Mouse (Mus musculus) lung, adult 2 months (tissue): Measurements from ENCODE around the gene Wdr43. TPM values are rescaled to one million over a fixed set of nuclear protein-coding genes. Genes with fewer than 3 reads are reported as not detected.

ENCODE experiments used
- DNase-seq: peaks from one replicate; pipeline ENCODE4 v3.0.0; 2022
- H3K4me1 ChIP-seq: fragments of 200-500 bp; 2 replicates; pipeline ENCODE4 v1.6.1; 2011; ENCODE audit warnings: low read length; ENCODE audit not compliant: control insufficient read depth, insufficient read depth
- H3K4me3 ChIP-seq: fragments of 200-500 bp; replicated peaks from 2 replicates; pipeline ENCODE3; 2011; ENCODE audit warnings: low read depth, mild to moderate bottlenecking, control low read depth, low read length; ENCODE audit errors: extremely low read depth
- CTCF ChIP-seq: fragments of 200-500 bp; IDR thresholded peaks from 2 replicates; pipeline ENCODE4 v1.5.1; 2011; ENCODE audit warnings: mild to moderate bottlenecking, low read length, control low read depth; ENCODE audit not compliant: insufficient read depth
- POLR2A ChIP-seq: fragments of 200-500 bp; IDR thresholded peaks from 2 replicates; pipeline ENCODE4 v1.6.1; 2011; ENCODE audit warnings: low read depth, mild to moderate bottlenecking, control low read depth, low read length, borderline replicate concordance; ENCODE audit errors: extremely low read depth
- WGBS: fragments of 180-500 bp; shearing (Covaris S2); methylation state at CpG from one replicate; pipeline ENCODE4 v1.1.7; 2018; 5-methylcytosine and 5-hydroxymethylcytosine counted together
- polyA plus RNA-seq: library from polyadenylated mRNA; depleted of rRNA; stranded (reverse); fragments of >200 nt; gene quantifications from 2 replicates; pipeline ENCODE4 v1.2.3, GENCODE M21; 2012

Wdr43 gene
- polyA plus RNA-seq, 1 experiment = 8.8 TPM

GRCm38 (mm10) chr17:71660390-71660789, 44.7 kb downstream of the Wdr43 start:
- Histone ChIP-seq H3K4me3 (no peak overlapping the region), H3K4me1 (no peaks in the 10 kb centered on the region; the same call in 1 of the 2 replicates)
- WGBS = 47% methylated on average over 1 of the region's 1 CpGs
- TF ChIP-seq CTCF = no peak
- TF ChIP-seq POLR2A = no peak
- no peak for DNase-seq

DNA sequence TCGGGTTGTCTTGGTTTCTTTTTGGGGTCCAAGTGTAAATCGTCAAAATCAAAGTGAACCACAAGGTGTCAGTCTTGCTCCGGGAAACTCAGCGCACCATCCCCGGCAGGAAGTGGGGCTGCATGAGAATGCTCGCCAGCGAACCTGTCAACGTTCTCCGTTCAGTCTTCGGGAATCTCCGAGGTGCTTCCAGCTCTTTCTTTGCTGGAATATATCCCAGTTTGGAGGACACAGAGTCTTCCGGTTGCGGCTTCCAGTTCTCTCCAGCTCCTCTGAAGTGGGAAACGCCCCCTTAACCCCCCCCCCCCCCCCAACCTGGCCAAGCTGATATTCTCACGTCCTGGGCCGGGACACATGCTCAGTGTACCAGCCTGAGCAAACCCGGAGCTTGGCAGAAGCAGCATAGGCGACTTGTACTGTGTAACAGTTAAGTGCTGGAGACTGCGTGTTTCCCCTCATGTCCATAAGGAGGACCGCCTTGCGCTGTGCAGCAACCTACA, 47.1 kb downstream of the Wdr43 start:
- Histone ChIP-seq H3K4me3 (peak overlapping the region; percentile 10), H3K4me1 (peaks cover 2% of the 10 kb centered on the region)
- TF ChIP-seq CTCF = peak; percentile 78
- no peak for TF ChIP-seq POLR2A
- 5% methylated on average over 21 of the region's 21 CpGs for WGBS
- peak; percentile 67 for DNase-seq

GRCm38 (mm10) chr17:71663491-71663890, 47.8 kb downstream of the Wdr43 start:
- no peak for TF ChIP-seq POLR2A
- no peak for TF ChIP-seq CTCF
- H3K4me1 ChIP-seq = peaks cover 2% of the 10 kb centered on the region
- DNase-seq = no peak
- H3K4me3 ChIP-seq = no peak overlapping the region
- WGBS = 72% methylated on average over 6 of the region's 6 CpGs

- WGBS = 38% methylated on average over 1 of the region's 1 CpGs
- TF ChIP-seq CTCF (no peak), POLR2A (no peak)
- no peak for DNase-seq
- peaks cover 2% of the 10 kb centered on the region for H3K4me1 ChIP-seq
- no peak overlapping the region for H3K4me3 ChIP-seq
Measured at GRCm38 (mm10) chr17:71664172-71664571, 48.5 kb downstream of the Wdr43 start.

GRCm38 (mm10) chr17:71665201-71665600, 49.5 kb downstream of the Wdr43 start:
- DNase-seq = peak; percentile 21
- Histone ChIP-seq H3K4me3 (no peak overlapping the region), H3K4me1 (peaks cover 2% of the 10 kb centered on the region)
- TF ChIP-seq POLR2A (no peak), CTCF (no peak)
- WGBS = 72% methylated on average over 4 of the region's 4 CpGs

GRCm38 (mm10) chr17:71669511-71669910, 53.8 kb downstream of the Wdr43 start:
- 62% methylated on average over 5 of the region's 5 CpGs for WGBS
- Histone ChIP-seq H3K4me3 (no peak overlapping the region), H3K4me1 (peaks cover 2% of the 10 kb centered on the region; the same call in 1 of the 2 replicates)
- 0 out of 2 replicates have a peak, but pooled peaks have one; percentile 25 for TF ChIP-seq CTCF
- TF ChIP-seq POLR2A = no peak
- DNase-seq = no peak

DNA sequence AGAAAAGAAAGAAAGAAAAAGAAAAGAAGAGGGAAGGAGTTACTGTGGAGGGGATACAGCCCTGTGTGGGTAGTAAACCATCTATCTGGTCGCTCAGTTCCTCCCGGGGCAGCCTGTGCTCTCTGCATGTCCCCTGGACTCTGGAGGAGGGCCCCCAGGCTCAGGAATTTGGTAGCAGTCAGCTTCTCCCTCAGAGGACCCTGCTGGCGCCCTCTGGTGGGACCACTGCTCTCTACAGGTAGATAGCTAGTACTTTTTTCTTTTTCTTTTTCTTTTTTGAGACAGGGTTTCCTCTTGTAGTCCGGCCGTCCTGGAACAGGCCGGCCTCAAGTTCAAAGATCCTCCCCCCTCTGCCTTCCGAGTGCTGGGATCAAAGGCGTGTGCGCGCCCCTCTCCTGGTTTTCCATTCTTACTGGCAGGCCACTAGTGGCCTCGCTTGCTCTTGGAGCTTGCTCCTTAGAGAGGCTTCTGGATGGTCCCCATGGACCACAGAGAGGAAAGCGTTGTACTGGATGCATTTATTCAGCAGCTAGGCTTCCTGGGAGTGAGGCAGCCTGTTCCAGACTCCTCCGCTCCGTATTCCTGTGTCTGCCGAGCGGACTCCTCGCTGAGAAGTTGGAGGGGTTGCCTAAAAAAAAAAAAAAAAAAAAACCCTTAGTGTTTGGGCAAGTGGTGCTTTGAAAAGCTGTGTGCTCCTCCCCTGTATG, 56.3 kb downstream of the Wdr43 start:
- 48% methylated on average over 17 of the region's 17 CpGs for WGBS
- H3K4me3 ChIP-seq = no peak overlapping the region
- peak; percentile 55 for DNase-seq
- TF ChIP-seq CTCF (peak; percentile 54), POLR2A (no peak)
- peaks cover 2% of the 10 kb centered on the region; the same call in 1 of the 2 replicates for H3K4me1 ChIP-seq

- 54% methylated on average over 9 of the region's 9 CpGs for WGBS
- DNase-seq = peak; percentile 59
- H3K4me3 ChIP-seq = no peak within 1 kb of the TSS
- no peaks in the 10 kb centered on the region; the same call in 1 of the 2 replicates for H3K4me1 ChIP-seq
- TF ChIP-seq POLR2A (no peak), CTCF (no peak)
Measured at GRCm38 (mm10) chr17:71673092-71673491, 57.4 kb downstream of the Wdr43 start, which contains the start of gene Togaram2. TSS of gene Togaram2 (plus strand) at chr17:71673261.

DNA sequence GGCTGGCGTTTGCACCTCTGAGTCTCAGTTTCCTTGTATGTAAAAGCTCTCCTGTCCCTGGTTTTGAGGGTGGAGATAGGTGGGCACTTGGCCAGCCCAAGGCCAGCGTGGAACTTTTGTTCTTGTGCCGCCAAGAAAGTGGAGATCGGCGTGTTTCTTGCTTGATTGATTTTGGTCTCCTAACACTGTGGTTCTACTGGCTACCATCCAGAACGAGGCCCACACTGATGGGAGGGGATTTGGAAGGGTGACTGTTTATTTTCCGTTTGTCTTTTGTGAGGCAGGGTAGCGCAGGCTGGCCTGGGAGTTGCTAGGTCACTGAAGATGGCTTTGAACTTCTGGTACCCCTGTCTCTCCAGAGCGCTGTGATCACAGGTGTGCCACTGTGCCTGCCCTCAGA, 58.2 kb downstream of the Wdr43 start:
- Histone ChIP-seq H3K4me1 (no peaks in the 10 kb centered on the region; the same call in 1 of the 2 replicates), H3K4me3 (no peak overlapping the region)
- whole genome bisulfite sequencing = 33% methylated on average over 9 of the region's 9 CpGs
- DNase-seq = no peak
- TF ChIP-seq CTCF (no peak), POLR2A (no peak)

DNA sequence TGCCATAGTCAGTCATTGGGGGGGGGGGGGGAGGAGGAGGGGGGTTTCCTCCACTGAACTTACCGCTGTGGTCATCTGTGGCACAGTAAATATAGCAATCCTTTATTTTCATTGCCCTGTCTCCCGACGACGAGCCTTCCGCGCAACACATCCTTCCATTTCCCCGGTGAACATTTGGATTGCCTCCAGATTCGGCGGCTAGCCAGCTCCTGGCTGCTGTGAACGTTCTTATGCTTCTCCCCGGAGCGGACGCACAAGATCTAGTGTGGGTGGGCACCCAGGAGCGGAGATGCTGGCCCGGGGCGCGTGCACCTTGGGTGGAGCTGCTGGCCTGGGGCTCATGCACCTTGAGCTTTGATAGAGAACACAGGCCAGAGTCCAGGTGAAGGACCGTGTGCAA, 59.2 kb downstream of the Wdr43 start:
- TF ChIP-seq CTCF (no peak), POLR2A (no peak)
- WGBS = 71% methylated on average over 18 of the region's 18 CpGs
- Histone ChIP-seq H3K4me3 (no peak overlapping the region), H3K4me1 (no peaks in the 10 kb centered on the region; the same call in 1 of the 2 replicates)
- DNase-seq = no peak
